Mouse (Mus musculus): ENCODE results near the gene Src.

DNA sequence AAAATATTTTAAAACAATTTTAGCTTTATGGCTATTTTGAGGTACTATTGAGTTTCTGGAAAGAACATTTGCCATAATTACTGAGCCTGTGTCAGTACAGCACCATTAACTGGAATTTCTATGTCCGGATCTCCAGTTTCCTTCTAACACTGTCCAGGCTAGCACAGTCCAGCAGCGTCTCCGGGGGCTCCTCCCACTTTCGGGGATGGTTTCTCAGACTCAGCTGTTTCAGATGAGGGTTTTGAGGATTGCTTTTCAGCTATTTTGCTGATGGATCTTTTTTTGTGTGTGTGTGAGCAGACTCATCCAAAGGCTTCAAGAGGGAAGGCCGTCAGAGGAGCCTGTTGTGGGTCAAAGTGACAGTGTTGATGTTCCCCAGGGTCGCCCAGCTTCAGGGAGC lies 46.5 kb upstream of the Src start:
- TF ChIP-seq HCFC1 (IDR thresholded peaks at IDR 0.05; ENCODE audit: borderline replicate concordance, insufficient read depth, low read length) (no peak), MAFK (IDR thresholded peaks at IDR 0.05; ENCODE audit: insufficient read depth, low read depth, low read length) (no peak), ZNF384 (IDR thresholded peaks at IDR 0.05; ENCODE audit: low read depth, low read length) (no peak)
